Mouse (Mus musculus) right cerebral cortex, postnatal 10 days (tissue): ENCODE data around the gene Ccdc63.
A peak's percentile ranks its signal among the peaks of the same experiment; 100 is the strongest.
"Not testable (repeated sequence)": the region's sequence is repeated elsewhere in the genome, so short reads cannot be mapped to it uniquely, and the experiment has no call there.

Experiments used
- DNase-seq, 2 experiments: peaks; one replicate each; pipeline ENCODE4 v3.0.0; 2021; ENCODE audit warnings: low spot score in 2 of 2

The Ccdc63 gene

DNA sequence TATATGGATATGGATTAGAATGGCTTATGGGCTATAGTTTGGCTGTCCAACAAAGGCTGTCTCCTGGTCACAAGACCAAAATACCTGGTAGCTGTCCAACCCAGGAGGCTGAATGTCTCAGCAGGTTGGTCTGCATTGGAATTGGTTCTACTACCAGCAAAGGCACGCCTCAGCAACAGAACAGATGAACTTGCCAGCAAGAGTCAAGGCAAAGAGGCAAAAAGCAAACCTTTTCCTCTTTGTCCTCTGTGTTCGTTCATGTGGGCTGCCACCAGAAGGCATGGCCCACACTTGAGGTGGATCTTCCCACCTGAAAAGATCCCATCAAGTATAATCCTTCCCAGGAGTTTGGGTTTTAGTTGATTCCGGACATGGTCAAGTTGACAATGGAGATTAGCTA, at the start of gene Ccdc63:
TSS of gene Ccdc63 (minus strand) at position 101 of the 400 bp plus-strand sequence.
- DNase-seq = no peak

DNA sequence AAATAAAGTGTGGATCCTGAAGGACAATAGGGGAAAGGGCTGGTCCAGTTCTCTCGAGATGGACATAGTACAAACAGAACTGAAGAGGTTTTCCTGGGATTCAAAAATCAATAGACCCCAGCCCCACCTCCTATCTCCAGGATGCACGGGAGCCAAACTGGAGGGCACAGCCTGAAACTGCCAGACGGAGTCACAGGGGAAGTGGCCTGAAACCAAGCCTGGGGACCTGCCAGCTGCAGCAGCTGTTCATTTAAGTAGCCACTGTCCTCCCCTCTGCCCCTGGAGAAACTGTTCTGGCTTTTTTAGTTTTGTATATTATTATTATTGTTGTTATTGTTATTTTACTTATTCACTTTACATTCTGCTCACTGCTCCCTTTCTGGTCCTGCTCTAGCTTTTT, 48.5 kb upstream of the Ccdc63 start:
- DNase-seq = no peak

DNA sequence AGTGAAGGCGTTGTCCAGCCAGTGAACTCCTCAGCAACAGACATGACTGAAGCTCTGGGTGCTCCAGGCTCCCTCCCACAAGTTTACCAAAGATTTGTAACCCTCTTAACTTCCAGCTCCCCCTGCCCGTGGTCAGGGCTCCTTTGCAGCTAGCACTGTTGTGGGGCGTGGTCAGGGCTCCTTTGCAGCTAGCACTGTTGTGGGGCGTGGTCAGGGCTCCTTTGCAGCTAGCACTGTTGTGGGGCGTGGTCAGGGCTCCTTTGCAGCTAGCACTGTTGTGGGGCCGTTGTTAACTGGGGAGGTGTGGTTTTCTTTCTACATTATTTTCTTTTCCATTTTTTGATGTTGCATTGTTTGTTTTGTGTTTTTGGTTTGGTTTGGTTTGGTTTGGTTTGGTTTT, 44.2 kb upstream of the Ccdc63 start:
- DNase-seq = not testable (repeated sequence)

DNA sequence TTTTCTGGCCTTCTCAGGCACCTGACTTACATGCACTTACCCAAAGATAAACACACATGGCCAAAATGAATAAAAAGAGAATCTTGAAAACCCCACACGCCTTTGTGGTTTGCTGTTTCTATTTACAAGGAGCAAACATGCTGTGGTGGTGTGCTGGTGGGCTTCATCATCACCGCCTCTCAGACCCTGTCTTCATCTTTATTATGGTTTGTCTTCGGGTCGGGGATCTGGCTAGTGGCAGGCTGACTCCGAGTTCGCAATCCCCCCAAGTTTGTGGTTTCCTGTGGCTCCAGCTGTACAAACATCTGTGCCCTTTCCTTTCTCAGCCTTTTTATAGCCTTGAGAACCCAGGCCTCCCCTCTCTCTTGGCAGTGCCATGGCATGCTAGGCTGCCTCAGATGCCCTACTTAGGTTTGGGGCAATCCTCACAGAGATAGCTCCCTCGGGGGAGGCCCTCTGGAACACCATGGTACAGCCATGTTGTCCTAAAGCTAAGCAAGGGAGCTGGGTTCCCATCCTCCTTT, 43.7 kb upstream of the Ccdc63 start:
- DNase-seq = no peak

DNA sequence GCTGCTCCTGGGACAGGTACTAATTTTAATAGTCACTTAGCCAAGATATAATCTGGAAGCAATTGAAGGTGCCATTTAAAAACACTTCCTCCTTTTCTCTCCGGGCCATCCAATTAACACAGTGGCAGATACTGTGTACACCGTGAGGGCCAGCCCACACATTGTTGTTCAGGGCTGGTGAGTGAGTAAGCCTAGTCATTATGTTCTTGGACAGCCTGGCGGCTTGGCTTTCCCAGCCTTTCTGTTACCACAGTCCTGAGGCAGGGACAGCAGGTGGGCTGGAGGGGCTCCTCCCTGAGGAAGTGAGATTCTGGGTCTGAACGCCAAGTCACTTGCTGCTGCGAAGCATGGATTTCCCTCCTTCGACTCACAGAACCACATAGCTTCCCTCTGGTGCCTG, 39.0 kb upstream of the Ccdc63 start:
- no peak for DNase-seq

DNA sequence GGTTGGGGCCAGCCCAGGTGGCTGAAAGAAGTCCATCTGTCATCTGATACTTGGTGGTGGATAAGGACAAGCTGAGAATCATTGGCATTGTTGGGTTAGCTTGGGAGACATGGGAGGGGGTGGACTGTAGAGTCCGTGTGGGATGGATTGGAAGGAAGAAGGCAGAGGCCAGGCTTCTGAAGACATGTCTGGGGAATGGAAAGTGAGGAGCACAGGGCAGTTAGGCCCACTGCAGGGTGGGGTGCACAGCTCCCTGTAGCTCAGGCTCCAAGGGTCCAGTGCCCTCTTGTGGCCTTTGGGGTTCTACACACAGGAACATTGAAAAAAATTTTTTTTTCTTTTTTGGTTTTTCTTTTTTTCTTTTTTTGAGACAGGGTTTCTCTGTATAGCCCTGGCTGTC, 35.8 kb upstream of the Ccdc63 start:
- DNase-seq = peak in 1 of 2 experiments; percentile 61

DNA sequence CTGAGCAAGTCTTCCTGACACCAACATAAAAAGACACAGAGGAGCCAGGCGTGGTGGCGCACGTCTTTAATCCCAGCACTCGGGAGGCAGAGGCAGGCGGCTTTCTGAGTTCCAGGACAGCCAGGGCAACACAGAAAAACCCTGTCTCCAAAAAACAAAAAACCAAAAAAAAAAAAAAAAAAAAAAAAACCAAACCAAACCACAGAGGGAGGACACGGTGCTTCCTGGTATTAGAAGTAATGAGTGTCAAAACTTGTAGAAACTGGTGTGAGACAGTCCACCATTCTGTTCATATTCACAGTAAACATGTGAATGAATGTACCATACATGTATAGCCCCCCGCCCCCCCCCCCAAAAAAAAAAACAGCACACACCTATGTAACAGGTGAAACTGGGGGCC, 35.3 kb upstream of the Ccdc63 start:
- DNase-seq = no peak

DNA sequence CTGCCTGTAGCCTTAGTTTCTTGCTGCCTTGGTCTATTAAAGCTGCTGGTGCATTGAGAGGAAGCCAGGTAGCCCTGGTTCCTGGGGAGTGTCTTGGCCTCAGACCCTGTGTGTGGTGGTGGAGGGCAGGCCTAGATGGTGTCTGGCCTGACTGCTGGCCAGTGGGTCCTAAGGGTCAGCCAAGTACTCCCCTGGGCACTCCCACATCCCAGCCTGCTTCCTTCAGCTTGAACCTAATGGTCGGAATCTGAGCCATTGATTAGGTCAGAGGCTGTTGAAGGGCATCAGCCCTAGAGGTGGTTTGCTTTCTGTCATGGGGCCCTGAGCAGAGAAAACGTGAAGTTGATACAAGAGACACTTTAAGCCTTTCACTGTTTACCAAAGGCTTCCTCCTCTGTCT, 34.8 kb upstream of the Ccdc63 start:
- no peak for DNase-seq

DNA sequence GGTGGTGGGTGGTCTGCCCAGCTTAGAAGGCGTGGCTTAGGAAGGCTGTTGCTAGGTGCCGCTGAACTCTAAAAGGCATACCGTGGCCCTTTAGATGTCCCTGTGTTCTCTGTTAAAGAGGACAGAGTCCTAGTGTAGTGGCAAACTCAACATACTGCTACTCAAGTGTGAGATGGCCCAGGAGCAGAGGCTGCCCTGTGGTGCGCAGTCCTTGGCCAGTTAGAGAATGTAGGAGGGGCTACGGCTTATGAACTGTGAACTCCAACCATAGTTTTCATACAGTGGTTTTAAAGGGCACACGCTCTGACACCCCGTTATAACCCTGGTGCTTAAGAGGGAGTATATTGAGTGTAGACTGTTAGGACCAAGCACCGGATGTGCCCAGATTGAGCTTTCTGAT, 30.4 kb upstream of the Ccdc63 start:
- DNase-seq = no peak

DNA sequence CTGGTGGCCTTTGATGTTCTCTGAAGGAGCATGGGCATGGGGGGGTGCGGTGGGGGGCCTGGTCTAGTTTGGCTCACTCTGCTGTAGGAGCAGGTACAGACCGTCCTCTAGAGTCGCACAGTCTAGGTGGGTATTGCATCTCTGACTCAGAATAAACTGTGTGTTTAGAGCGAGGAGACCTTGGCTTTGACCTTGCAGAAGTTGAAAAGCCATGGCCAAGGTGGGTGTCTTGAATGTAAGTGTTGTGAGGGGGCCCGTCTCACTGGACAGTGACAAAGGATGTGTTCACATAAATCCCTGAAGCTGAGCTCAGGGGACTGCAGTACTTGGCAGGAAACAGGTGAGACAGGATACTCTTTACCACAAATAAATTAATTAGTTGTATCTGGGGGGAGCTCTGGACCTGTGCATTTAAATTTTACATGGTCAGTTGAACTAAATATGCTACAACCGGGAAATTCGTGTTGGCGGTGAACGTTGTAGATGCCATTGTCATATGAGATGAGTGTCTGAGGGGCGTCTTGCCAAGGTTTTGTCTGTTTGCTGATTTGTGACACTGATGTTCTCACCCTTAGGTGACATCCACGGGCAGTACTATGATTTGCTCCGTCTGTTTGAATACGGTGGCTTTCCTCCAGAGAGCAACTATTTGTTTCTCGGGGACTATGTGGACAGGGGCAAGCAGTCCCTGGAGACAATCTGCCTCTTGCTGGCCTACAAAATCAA, 27.9 kb upstream of the Ccdc63 start:
- no peak for DNase-seq

DNA sequence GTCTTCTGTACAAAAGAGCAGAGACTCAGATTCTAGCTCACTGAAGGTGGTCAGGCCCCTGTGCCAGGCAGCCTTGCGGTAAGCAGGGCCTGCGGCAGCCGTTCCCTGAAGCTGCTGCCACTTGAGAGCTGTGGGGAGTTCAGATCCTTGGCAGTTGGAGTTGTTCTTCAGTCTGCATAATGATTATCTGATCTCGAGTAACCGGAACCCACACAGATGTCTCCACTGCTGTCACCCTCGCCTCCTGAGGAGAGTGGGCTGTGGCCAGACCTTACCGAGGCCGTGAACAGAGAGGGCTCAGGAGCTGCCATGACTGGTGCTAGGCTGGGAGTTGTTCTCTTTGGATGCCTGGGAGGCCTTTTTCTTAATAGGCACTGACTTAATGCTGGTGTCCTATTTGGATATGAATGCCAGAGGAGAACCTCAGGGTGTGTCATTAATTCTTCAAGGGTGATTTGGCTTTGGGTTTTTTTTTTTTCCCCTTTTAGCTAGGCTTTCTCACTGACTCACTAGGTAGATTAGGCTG, 26.1 kb upstream of the Ccdc63 start:
- no peak for DNase-seq

DNA sequence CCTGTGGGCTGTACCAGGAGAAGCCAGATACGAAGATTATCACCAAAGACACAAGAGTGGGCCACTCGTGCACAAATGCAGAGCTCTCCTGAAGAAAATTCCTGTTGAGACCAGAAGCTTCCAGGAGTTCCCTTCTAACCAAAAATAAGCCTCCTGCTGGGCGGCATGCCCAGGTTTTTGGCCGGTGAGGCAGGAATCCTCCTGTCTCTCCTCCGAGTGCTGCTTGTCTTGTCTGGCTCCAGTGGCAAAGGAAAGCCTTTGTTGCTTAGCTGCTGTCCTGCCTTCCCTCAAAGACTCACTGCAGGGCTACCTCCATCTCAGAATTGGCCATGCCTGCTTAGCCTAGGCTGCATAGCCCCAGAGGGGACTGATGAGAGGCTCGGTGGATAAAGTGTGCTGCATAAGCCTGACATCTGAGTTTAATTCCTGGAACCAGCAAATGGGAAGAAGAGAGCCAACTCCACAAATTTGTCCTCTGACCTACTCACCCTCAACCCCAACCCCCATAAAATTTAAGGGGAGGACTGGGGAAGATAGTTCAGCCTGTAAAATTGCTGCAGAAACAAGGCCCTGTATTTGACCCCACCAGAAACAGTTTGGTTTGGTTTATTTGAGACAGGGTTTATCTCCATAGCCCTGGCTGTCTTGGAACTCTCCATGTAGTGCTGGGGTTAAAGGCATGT, 24.8 kb upstream of the Ccdc63 start:
- DNase-seq = peak in 1 of 2 experiments; percentile 68

DNA sequence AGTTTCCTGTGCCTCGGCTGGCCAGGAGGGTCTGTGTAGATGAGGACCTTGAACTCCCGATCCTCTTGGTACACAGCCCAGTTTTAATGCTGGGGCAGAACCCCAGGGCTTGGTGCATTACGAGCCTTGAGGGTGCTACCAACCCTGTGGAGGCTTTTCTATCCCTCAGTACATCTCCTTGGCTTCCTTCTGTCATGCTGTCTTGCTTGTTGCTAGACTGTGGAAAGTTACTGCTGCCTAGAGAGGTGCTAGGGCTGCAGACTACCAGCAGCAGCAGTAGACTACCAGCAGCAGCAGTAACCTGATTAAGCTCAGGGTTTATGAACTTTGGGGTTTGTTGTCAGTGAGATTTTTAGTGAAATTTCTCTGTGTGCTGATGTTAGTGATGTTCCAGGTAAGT, 23.4 kb upstream of the Ccdc63 start:
- no peak for DNase-seq

DNA sequence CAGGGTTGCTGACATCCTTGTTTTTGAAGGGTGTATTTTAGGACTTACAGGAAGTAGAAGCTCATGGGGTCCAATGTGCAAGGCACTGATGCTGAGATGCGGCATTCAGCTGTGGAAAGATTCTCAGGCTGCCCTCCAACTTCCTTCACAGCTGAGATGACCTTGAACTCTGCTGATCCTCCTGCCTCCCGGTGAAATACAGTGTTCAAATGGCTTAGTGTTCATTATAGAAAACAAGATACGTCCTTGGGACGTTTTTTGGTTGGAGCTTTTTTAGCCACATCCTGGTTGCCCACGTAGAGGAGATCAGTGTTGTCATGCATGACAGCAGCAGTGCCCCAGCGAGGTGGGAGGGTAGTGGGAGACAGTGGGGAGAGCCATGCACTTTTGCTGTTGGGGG, 22.6 kb upstream of the Ccdc63 start:
- no peak for DNase-seq

DNA sequence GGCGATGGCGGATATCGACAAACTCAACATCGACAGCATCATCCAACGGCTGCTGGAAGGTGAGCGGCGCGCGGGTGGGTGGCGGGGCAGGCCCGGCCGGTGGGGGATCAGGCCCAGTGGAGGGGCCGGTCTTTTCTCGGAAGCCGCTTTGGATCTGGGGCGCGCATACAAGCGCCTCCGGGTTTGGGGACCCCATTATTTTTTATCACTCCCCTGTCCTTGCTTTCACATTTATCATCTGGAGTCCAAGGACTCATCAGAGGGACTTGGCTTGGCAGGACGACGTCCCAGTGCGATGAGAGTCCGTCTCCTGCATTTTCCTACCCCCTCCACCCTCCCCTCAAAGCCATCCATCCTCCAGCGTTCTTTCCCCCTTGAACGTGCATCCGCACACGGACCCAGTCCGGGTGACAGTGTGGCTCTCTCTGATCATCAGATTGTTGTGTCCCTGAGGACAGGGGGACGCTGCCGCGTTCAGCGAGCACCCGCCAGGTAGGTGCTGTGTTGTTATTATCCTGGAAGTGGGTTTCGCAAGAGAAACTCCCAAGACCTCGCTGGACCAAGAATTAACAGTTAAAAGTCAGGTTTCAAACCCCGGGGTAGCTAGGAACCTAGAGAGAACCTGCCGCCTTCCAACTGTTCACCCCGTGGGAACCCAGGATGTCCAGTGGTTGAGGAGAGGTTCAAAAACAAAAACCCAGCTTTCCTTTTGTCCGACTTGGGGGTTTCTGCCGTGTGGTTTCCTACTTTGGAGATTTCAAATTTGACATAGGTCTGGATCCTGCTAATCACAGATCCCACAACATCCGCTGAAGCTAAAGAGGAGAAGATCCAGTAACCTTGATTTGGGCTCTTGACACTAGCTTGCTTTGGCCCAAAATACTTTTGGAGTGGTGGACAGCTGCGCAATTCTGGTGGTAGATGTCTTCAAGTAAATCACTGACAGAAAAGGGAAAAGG, 18.2 kb upstream of the Ccdc63 start:
- no peak for DNase-seq

DNA sequence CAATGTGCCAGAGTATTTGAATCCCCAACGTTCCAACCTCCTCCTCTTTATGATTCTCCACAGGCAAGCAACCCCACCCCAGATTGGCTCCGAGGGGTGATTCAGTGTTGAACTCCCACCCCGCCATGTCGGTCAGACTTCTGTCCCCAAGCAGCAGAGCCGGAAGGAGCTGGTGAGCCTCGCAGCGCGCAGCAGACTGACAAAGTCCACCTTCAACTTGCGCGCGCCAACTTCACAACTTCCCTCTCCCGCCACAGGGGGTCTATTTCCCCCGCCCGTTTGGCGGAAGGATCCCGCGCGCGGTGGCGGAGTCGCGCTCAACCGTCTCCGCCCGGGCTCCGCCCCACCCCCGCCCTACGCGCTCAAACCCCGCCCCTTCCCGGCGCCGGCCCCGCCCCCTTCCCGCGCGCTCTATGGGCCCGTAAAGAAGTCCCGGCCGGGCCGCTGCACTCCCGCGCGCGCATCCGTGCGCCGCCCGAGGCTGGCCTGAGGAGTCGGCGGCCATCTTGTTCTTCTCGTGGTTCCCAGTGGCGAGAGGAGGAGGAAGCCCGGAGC, 17.3 kb upstream of the Ccdc63 start, which contains the start of gene Ppp1cc:
TSS of gene Ppp1cc (plus strand) at position 452 of the 555 bp plus-strand sequence.
- peak; percentile 95 for DNase-seq

DNA sequence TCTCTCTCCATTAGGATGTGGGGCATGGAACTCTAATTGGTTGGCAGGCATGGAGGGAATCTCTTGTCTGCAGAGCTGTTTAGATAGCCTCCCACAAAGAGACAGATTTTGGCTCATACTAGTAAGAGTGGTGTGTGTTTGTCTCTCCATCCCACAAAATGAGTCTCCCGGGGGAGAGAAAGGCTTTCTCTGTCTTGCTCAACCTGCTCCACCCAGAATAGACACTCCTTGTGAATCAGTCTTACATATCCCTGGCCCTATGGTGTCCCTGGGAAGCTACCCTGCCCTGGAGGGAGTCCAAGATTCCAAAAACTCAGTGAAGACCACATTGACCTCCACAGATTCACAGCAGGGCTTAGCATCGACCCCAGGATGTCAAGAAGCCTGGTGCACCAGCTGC, 15.9 kb upstream of the Ccdc63 start:
- DNase-seq = no peak

DNA sequence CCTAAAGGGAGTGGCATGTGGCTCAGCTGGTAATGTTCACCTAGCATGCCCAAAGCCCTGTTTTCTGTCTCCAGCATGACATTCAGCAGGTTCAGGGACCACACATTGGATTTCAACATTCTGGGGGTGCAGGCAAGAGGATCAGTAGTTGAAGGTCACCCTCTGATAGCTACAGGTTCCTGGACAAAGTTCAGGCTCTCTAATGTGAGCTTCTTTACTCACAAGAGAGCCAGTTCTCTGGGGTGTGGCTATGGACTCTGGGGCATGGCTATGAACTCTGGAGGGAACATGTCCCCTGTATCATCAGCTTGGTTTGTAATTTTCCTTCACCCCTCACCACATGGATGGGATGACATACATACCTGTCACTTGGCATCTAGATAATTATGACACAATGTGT, 15.0 kb upstream of the Ccdc63 start:
- DNase-seq = no peak

DNA sequence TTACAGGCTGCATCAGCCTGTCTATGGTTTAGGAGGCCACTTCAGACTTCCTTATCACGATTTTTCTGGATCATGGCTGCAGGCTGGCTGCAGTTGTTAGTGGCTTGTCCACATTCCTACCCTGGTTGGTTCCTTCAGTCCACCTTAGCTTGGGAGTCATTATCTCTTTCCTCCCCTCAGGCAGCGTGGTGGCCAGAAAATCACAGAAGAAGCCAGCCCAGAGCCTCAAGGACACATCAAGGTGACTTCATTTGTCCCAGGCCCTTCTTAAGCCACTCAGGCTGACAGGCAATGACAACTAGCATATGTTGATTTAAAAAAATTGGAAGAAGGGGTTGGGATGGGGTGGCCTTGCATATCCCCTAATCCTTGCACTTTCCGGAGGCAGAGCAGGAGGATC, 14.2 kb upstream of the Ccdc63 start:
- no peak for DNase-seq

DNA sequence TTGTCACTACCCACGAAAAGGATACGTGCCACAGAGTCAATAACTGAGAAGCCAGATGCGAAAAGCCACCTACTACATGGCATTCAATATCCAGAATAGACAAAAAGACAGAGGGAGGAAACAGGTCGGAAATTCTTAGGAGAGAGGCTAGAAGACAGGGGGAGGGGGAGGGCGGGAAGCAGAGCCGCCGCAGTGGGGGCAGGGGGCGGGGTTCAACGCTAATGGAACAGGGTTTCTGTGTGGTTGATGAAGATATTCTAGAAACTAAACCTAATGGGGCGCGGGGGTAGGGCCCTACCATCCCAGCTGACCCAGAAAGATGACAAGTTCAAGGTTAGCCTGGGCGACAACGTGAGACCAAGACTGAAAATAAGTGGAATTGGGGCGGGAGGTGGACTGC, 13.4 kb upstream of the Ccdc63 start:
- DNase-seq = no peak

DNA sequence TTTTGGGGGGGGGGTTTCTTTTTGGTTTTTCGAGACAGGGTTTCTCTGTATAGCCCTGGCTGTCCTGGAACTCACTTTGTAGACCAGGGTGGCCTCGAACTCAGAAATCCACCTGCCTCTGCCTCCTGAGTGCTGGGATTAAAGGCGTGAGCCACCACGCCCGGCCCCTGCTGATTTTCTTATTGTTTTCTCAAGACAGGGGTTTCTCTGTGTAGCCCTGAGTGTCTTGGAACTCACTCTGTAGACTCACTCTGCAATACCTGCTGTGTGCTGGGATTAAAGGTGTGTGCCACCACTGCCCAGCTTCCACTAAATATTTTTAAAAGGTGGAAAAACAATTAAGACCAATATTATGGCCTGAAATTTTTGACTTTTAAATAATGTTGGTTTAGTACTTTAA, 11.9 kb upstream of the Ccdc63 start:
- DNase-seq = not testable (repeated sequence)

DNA sequence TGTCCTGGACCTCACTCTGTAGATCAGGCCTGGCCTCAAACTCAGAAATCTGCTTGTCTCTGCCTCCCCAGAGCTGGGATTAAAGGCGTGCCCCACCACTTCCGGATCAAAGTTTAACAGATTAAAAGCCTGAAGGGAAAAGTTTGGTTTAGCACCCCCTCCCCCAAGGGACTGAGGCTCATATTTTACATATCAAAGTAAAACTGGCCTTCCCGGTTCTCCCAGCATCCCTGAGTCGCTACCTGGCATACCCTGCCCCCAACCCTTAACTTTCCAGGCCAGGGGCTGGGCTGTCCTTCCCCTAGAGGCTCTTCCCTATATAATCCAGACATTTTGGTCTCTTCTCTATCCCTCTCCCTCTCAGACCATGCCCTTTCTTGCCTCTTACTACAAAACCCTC, 8.6 kb upstream of the Ccdc63 start:
- no peak for DNase-seq
